Mouse (Mus musculus): ENCODE data around the gene Trim25. TPM values are rescaled to one million over a fixed set of nuclear protein-coding genes. Genes with fewer than 3 reads are reported as not detected.

The Trim25 gene
- polyA plus RNA-seq, 1 experiment from 2014 or later = 3.4 TPM

GRCm38 (mm10) chr11:89017514-89018182 lies 18.5 kb downstream of the Trim25 start:
- H3K9me3 ChIP-seq (replicated peaks) = no peaks in the 10 kb centered on the region
- H3K4me3 ChIP-seq = no peak overlapping the region
- 85% methylated on average over 9 of the region's 9 CpGs for whole genome bisulfite sequencing
- no peak overlapping the region for H3K27ac ChIP-seq
- H3K27me3 ChIP-seq (ENCODE audit: low read depth, poor library complexity, severe bottlenecking) = no peaks in the 10 kb centered on the region
- H3K4me1 ChIP-seq = no peaks in the 10 kb centered on the region; the same call in 1 of the 2 replicates
- no peaks in the 10 kb centered on the region for H3K36me3 ChIP-seq
- DNase-seq (ENCODE audit: low spot score) = no peak

- H3K4me3 ChIP-seq = no peak overlapping the region
- H3K36me3 ChIP-seq = no peaks in the 10 kb centered on the region
- no peak overlapping the region for H3K27ac ChIP-seq
- WGBS = 70% methylated on average over 9 of the region's 9 CpGs
- no peak for DNase-seq (ENCODE audit: low spot score)
- H3K4me1 ChIP-seq = peaks cover 3% of the 10 kb centered on the region; the same call in 1 of the 2 replicates
- no peaks in the 10 kb centered on the region for H3K9me3 ChIP-seq (replicated peaks)
- H3K27me3 ChIP-seq (ENCODE audit: low read depth, poor library complexity, severe bottlenecking) = no peaks in the 10 kb centered on the region
Observed at GRCm38 (mm10) chr11:89020681-89021305, 21.6 kb downstream of the Trim25 start.

GRCm38 (mm10) chr11:89021687-89022086 lies 22.5 kb downstream of the Trim25 start:
- H3K4me1 ChIP-seq = peaks cover 3% of the 10 kb centered on the region; the same call in 1 of the 2 replicates
- H3K4me3 ChIP-seq = no peak overlapping the region
- no peaks in the 10 kb centered on the region for H3K36me3 ChIP-seq
- H3K27me3 ChIP-seq (ENCODE audit: low read depth, poor library complexity, severe bottlenecking) = no peaks in the 10 kb centered on the region
- H3K27ac ChIP-seq = no peak overlapping the region
- no peaks in the 10 kb centered on the region for H3K9me3 ChIP-seq (replicated peaks)
- WGBS = 88% methylated on average over 7 of the region's 7 CpGs
- no peak for DNase-seq (ENCODE audit: low spot score)

- WGBS = 64% methylated on average over 8 of the region's 8 CpGs
- no peaks in the 10 kb centered on the region for H3K36me3 ChIP-seq
- no peaks in the 10 kb centered on the region for H3K9me3 ChIP-seq (replicated peaks)
- no peak overlapping the region for H3K27ac ChIP-seq
- no peak overlapping the region for H3K4me3 ChIP-seq
- H3K4me1 ChIP-seq = peaks cover 3% of the 10 kb centered on the region; the same call in 1 of the 2 replicates
- H3K27me3 ChIP-seq (ENCODE audit: low read depth, poor library complexity, severe bottlenecking) = no peaks in the 10 kb centered on the region
- DNase-seq (ENCODE audit: low spot score) = no peak
Observed at GRCm38 (mm10) chr11:89022120-89022731, 23.1 kb downstream of the Trim25 start.

- Histone ChIP-seq H3K36me3 (no peaks in the 10 kb centered on the region), H3K9me3 (replicated peaks) (no peaks in the 10 kb centered on the region), H3K4me3 (no peak overlapping the region), H3K27ac (no peak overlapping the region), H3K27me3 (ENCODE audit: low read depth, poor library complexity, severe bottlenecking) (no peaks in the 10 kb centered on the region), H3K4me1 (peaks cover 3% of the 10 kb centered on the region; the same call in 1 of the 2 replicates)
- DNase-seq (ENCODE audit: low spot score) = no peak
- WGBS = 82% methylated on average over 10 of the region's 10 CpGs
Observed at GRCm38 (mm10) chr11:89023477-89023876, 24.3 kb downstream of the Trim25 start.

- H3K36me3 ChIP-seq = no peaks in the 10 kb centered on the region
- no peak overlapping the region for H3K4me3 ChIP-seq
- no peaks in the 10 kb centered on the region for H3K9me3 ChIP-seq (replicated peaks)
- 84% methylated on average over 11 of the region's 11 CpGs for WGBS
- H3K27ac ChIP-seq = no peak overlapping the region
- no peaks in the 10 kb centered on the region for H3K27me3 ChIP-seq (ENCODE audit: low read depth, poor library complexity, severe bottlenecking)
- DNase-seq (ENCODE audit: low spot score) = no peak
- H3K4me1 ChIP-seq = peaks cover 8% of the 10 kb centered on the region; the same call in 1 of the 2 replicates
Observed at GRCm38 (mm10) chr11:89024181-89024881, 25.2 kb downstream of the Trim25 start.

- 77% methylated on average over 3 of the region's 3 CpGs for WGBS
- H3K4me1 ChIP-seq = peaks cover 9% of the 10 kb centered on the region; the same call in 1 of the 2 replicates
Observed at GRCm38 (mm10) chr11:89025603-89026002, 26.4 kb downstream of the Trim25 start.

GRCm38 (mm10) chr11:89026117-89026516 lies 26.9 kb downstream of the Trim25 start:
- Histone ChIP-seq H3K4me3 (no peak overlapping the region), H3K9me3 (replicated peaks) (no peaks in the 10 kb centered on the region), H3K27me3 (ENCODE audit: low read depth, poor library complexity, severe bottlenecking) (no peaks in the 10 kb centered on the region), H3K36me3 (no peaks in the 10 kb centered on the region), H3K4me1 (peaks cover 9% of the 10 kb centered on the region; the same call in 1 of the 2 replicates), H3K27ac (no peak overlapping the region)
- DNase-seq (ENCODE audit: low spot score) = no peak
- 95% methylated on average over 3 of the region's 3 CpGs for WGBS

More at GRCm38 (mm10) chr11:89025603-89026002, 26.4 kb downstream of the Trim25 start:
- H3K4me3 ChIP-seq = no peak overlapping the region
- H3K36me3 ChIP-seq = no peaks in the 10 kb centered on the region
- H3K27me3 ChIP-seq (ENCODE audit: low read depth, poor library complexity, severe bottlenecking) = no peaks in the 10 kb centered on the region
- H3K27ac ChIP-seq = no peak overlapping the region
- no peak for DNase-seq (ENCODE audit: low spot score)
- no peaks in the 10 kb centered on the region for H3K9me3 ChIP-seq (replicated peaks)

GRCm38 (mm10) chr11:89027955-89028361 lies 28.8 kb downstream of the Trim25 start:
- DNase-seq (ENCODE audit: low spot score) = no peak

GRCm38 (mm10) chr11:89028871-89029405 lies 29.8 kb downstream of the Trim25 start:
- 57% methylated on average over 10 of the region's 10 CpGs for WGBS
- Histone ChIP-seq H3K27ac (no peak overlapping the region), H3K9me3 (replicated peaks) (no peaks in the 10 kb centered on the region), H3K27me3 (ENCODE audit: low read depth, poor library complexity, severe bottlenecking) (no peaks in the 10 kb centered on the region), H3K36me3 (no peaks in the 10 kb centered on the region), H3K4me3 (no peak overlapping the region), H3K4me1 (peaks cover 9% of the 10 kb centered on the region; the same call in 1 of the 2 replicates)
- DNase-seq (ENCODE audit: low spot score) = no peak

More at GRCm38 (mm10) chr11:89027955-89028361, 28.8 kb downstream of the Trim25 start:
- 89% methylated on average over 10 of the region's 10 CpGs for WGBS
- H3K4me3 ChIP-seq = no peak overlapping the region
- no peaks in the 10 kb centered on the region for H3K36me3 ChIP-seq
- peaks cover 9% of the 10 kb centered on the region; the same call in 1 of the 2 replicates for H3K4me1 ChIP-seq
- H3K27ac ChIP-seq = no peak overlapping the region
- H3K27me3 ChIP-seq (ENCODE audit: low read depth, poor library complexity, severe bottlenecking) = no peaks in the 10 kb centered on the region
- H3K9me3 ChIP-seq (replicated peaks) = no peaks in the 10 kb centered on the region

GRCm38 (mm10) chr11:89030552-89030951 lies 31.4 kb downstream of the Trim25 start:
- 87% methylated on average over 6 of the region's 6 CpGs for WGBS
- no peak for DNase-seq (ENCODE audit: low spot score)
- Histone ChIP-seq H3K27me3 (ENCODE audit: low read depth, poor library complexity, severe bottlenecking) (no peaks in the 10 kb centered on the region), H3K9me3 (replicated peaks) (no peaks in the 10 kb centered on the region), H3K36me3 (no peaks in the 10 kb centered on the region), H3K27ac (no peak overlapping the region), H3K4me3 (no peak overlapping the region), H3K4me1 (peaks cover 5% of the 10 kb centered on the region; the same call in 1 of the 2 replicates)

GRCm38 (mm10) chr11:89031189-89031588 lies 32.0 kb downstream of the Trim25 start:
- Histone ChIP-seq H3K27ac (no peak overlapping the region), H3K4me3 (no peak overlapping the region), H3K27me3 (ENCODE audit: low read depth, poor library complexity, severe bottlenecking) (no peaks in the 10 kb centered on the region), H3K9me3 (replicated peaks) (no peaks in the 10 kb centered on the region), H3K36me3 (no peaks in the 10 kb centered on the region), H3K4me1 (peaks cover 5% of the 10 kb centered on the region; the same call in 1 of the 2 replicates)
- 66% methylated on average over 1 of the region's 1 CpGs for WGBS
- DNase-seq (ENCODE audit: low spot score) = no peak

All from limb, embryonic 10.5 days (tissue).